Mouse (Mus musculus) bone marrow, adult 2 months (tissue): ENCODE measurements around the gene Tmem108. TPM values are rescaled to one million over a fixed set of nuclear protein-coding genes. Genes with fewer than 3 reads are reported as not detected.

Source experiments
- H3K27ac ChIP-seq: fragments of 200-500 bp; 2 replicates; pipeline ENCODE4 v1.5.1; 2012; ENCODE audit warnings: low read depth, mild to moderate bottlenecking, control low read depth, inconsistent platforms, low read length; ENCODE audit not compliant: control insufficient read depth, poor library complexity, insufficient read depth
- H3K4me1 ChIP-seq: fragments of 200-500 bp; 2 replicates; pipeline ENCODE4 v1.6.1; 2011; ENCODE audit warnings: low read length; ENCODE audit not compliant: control insufficient read depth, insufficient read depth
- H3K4me3 ChIP-seq: fragments of 200-500 bp; replicated peaks from 2 replicates; pipeline ENCODE3; 2011; ENCODE audit warnings: mild to moderate bottlenecking, low read depth, low read length, control low read depth; ENCODE audit not compliant: control insufficient read depth
- CTCF ChIP-seq: fragments of 200-500 bp; IDR thresholded peaks from 2 replicates; pipeline ENCODE4 v1.5.1; 2011; ENCODE audit warnings: low read length, control low read depth; ENCODE audit not compliant: control insufficient read depth, insufficient read depth
- POLR2A ChIP-seq: fragments of 200-500 bp; IDR thresholded peaks from 2 replicates; pipeline ENCODE4 v1.6.1; 2011; ENCODE audit warnings: low read depth, mild to moderate bottlenecking, control low read depth, low read length, borderline replicate concordance; ENCODE audit not compliant: control insufficient read depth
- WGBS: fragments of 180-500 bp; shearing (Covaris S2); methylation state at CpG from one replicate; pipeline ENCODE4 v1.1.7; 2018; 5-methylcytosine and 5-hydroxymethylcytosine counted together
- polyA plus RNA-seq: library from polyadenylated mRNA; stranded (reverse); fragments of >200 nt; gene quantifications from 2 replicates; pipeline ENCODE4 v1.2.4, GENCODE M21; 2011; ENCODE audit warnings: low replicate concordance; ENCODE audit not compliant: missing spikeins, insufficient read depth, insufficient read length

The Tmem108 gene
- polyA plus RNA-seq, 1 experiment, result 3.3 TPM

GRCm38 (mm10) chr9:103545271-103545670 lies 216.4 kb downstream of the Tmem108 start:
- Histone ChIP-seq H3K4me1 (no peaks in the 10 kb centered on the region), H3K4me3 (no peak overlapping the region), H3K27ac (no peak overlapping the region)
- WGBS, result 43% methylated on average over 4 of the region's 4 CpGs
- TF ChIP-seq POLR2A (no peak), CTCF (no peak)

GRCm38 (mm10) chr9:103544599-103544998 lies 217.0 kb downstream of the Tmem108 start:
- H3K4me3 ChIP-seq, result no peak overlapping the region
- no peaks in the 10 kb centered on the region for H3K4me1 ChIP-seq
- WGBS, result 44% methylated on average over 1 of the region's 1 CpGs
- no peak for TF ChIP-seq CTCF
- no peak for TF ChIP-seq POLR2A
- no peak overlapping the region for H3K27ac ChIP-seq

GRCm38 (mm10) chr9:103540518-103540917 lies 221.1 kb downstream of the Tmem108 start:
- H3K4me1 ChIP-seq, result no peaks in the 10 kb centered on the region

GRCm38 (mm10) chr9:103538047-103538816 lies 223.4 kb downstream of the Tmem108 start:
- TF ChIP-seq CTCF (no peak), POLR2A (no peak)
- 43% methylated on average over 8 of the region's 8 CpGs for WGBS
- H3K27ac ChIP-seq, result no peak overlapping the region
- no peak overlapping the region for H3K4me3 ChIP-seq
- H3K4me1 ChIP-seq, result no peaks in the 10 kb centered on the region

More at GRCm38 (mm10) chr9:103540518-103540917, 221.1 kb downstream of the Tmem108 start:
- Histone ChIP-seq H3K4me3 (no peak overlapping the region), H3K27ac (no peak overlapping the region)
- 82% methylated on average over 8 of the region's 8 CpGs for WGBS
- TF ChIP-seq CTCF, result no peak
- no peak for TF ChIP-seq POLR2A

- TF ChIP-seq CTCF (no peak), POLR2A (no peak)
- 78% methylated on average over 6 of the region's 6 CpGs for WGBS
- H3K27ac ChIP-seq, result no peak overlapping the region
- no peak overlapping the region for H3K4me3 ChIP-seq
- no peaks in the 10 kb centered on the region for H3K4me1 ChIP-seq
Measured at GRCm38 (mm10) chr9:103536059-103536634, 225.5 kb downstream of the Tmem108 start.

- no peak overlapping the region for H3K27ac ChIP-seq
- H3K4me3 ChIP-seq, result no peak overlapping the region
- 50% methylated on average over 10 of the region's 10 CpGs for WGBS
- no peaks in the 10 kb centered on the region for H3K4me1 ChIP-seq
- TF ChIP-seq CTCF (no peak), POLR2A (no peak)
Measured at GRCm38 (mm10) chr9:103525041-103525537, 236.5 kb downstream of the Tmem108 start.

GRCm38 (mm10) chr9:103524600-103524999 lies 237.0 kb downstream of the Tmem108 start:
- 58% methylated on average over 5 of the region's 5 CpGs for WGBS
- H3K27ac ChIP-seq, result no peak overlapping the region
- H3K4me3 ChIP-seq, result no peak overlapping the region
- TF ChIP-seq CTCF (no peak), POLR2A (no peak)
- no peaks in the 10 kb centered on the region for H3K4me1 ChIP-seq

GRCm38 (mm10) chr9:103523742-103524403 lies 237.8 kb downstream of the Tmem108 start:
- H3K4me3 ChIP-seq, result no peak overlapping the region
- H3K4me1 ChIP-seq, result no peaks in the 10 kb centered on the region
- no peak overlapping the region for H3K27ac ChIP-seq
- no peak for TF ChIP-seq CTCF
- no peak for TF ChIP-seq POLR2A
- WGBS, result 67% methylated on average over 7 of the region's 7 CpGs
